Mouse (Mus musculus) large intestine, adult 2 months (tissue): Measurements from ENCODE around the gene Stx18. TPM values are rescaled to one million over a fixed set of nuclear protein-coding genes. Genes with fewer than 3 reads are reported as not detected.
A peak's percentile ranks its signal among the peaks of the same experiment; 100 is the strongest.

Experiments
- DNase-seq: peaks from one replicate; pipeline ENCODE4 v3.0.0-alpha.2; 2012; ENCODE audit warnings: low read depth, low spot score
- WGBS: fragments of 180-500 bp; shearing (Covaris S2); methylation state at CpG from one replicate; pipeline ENCODE4 v1.1.7; 2018; 5-methylcytosine and 5-hydroxymethylcytosine counted together
- polyA plus RNA-seq: library from polyadenylated mRNA; depleted of rRNA; stranded (reverse); fragments of >200 nt; gene quantifications from 2 replicates; pipeline ENCODE4 v1.2.3, GENCODE M21; 2012

Gene Stx18
- polyA plus RNA-seq, 1 experiment = 14.7 TPM

DNA sequence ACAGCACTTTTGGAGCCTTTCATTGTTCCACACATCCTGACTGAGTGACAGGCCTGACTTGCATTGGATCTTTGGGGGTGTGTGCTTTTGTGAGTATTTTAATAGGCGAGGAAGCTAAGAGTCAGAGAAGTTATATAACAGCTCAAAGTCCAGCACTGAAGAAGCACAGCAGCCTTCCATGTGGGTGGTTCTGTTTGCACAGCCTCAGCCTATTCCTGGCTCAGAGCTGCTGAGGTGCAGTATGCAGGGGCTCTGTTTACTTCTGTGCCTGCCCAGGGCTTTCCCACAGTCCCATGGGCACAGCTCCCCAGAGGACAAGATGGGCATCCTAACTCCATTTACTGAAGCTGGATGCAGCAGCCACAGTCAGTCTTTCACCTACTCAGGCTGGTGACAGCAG, 78.5 kb downstream of the Stx18 start:
- peak; percentile 58 for DNase-seq
- 39% methylated on average over 1 of the region's 1 CpGs for WGBS

DNA sequence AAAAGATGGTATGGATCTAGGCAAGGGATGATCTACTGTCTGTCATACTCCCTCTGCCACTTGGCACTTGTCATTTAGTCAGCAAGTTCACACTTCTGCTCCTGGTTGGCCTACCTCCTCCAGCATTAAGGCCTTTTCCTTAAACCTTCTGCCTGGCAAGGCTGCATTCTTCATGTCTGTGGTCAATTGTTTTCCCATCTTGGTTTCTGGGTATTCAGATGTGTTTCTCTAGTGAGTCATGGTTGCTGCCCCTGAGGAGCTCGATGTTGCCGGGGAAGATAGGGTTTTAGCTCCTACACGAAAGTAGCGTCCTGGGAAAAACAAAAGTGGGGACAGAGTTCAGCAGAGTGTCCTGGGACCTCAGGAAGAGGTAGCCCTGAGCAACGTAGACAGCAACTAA, 80.7 kb downstream of the Stx18 start:
- no peak for DNase-seq
- 93% methylated on average over 5 of the region's 5 CpGs for WGBS

DNA sequence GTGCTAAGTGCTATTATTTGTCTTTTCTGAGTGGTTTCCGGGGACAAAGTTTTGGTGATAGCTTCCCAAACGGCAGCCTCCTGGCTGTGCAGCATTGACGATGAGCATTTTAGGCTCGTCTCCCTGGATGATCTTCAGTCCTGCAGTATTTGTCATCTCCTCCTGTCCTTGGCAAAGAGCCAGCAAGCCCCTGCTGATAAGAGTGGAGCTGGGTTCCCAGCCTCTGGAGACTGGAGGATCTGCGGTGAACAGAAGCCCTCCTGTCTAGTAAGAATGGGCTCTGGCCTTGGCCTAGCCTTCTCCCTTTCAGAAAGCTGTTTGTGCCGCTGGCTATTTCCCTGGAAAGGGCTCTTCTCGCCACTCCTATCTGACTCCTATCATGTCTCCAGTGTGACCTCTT, 83.2 kb downstream of the Stx18 start:
- DNase-seq = no peak
- whole genome bisulfite sequencing = 87% methylated on average over 7 of the region's 7 CpGs

DNA sequence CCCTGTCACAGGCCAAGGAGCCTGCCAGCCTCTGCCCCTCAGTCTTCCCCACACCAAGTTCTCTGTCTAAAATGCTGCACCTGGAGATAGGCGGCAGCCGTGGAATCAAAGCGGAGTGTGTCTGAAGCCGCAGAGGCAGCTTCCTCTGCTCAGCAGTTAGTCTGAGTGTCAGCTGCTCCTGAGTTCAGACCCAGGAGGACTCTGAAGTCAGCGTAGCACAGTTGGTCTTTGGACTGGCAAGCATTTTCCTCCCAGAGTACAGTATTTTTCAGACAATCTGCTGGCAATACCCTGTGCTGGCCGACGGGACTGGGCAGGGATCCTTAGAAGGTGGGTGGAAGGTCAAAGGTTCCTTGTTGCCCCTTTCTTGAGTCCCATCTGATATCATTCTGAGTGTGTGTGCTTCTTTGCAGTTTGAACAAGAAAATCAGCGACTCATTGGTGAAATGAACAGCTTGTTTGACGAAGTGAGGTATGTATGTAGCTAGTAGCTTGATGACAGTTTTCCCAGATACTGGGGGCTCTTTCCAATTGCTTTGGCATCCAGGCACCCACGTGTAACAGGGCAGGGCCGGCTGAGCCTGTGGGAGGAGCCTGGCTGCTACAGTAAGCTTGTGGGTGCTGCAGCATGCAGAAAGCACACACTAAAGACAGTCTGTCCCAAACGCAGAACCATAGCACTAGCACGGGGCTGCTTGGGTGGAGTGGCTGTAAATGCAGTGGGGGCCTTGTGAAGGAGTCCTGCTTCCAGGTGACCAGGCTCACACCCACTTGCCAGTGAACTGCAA, 88.2 kb downstream of the Stx18 start:
- 78% methylated on average over 13 of the region's 13 CpGs for WGBS
- no peak for DNase-seq

DNA sequence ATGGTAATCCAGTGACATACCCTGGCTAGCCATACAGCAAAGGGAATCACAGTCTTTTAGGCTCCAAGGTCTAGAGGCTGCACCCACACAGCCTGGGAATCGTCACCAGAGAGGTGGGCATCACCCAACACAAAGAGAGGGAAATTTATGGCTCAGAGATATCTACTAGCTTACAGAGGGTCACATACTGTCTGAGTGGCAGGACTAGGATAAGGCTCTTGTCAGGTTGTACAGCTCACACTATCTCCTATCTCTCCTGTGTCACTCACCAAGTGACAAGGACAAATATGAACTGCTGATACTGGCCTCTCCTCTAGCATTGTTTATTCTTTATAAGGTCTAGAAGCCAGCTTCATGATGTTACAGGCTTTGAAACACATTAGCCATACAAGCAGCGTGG, 90.8 kb downstream of the Stx18 start:
- no peak for DNase-seq
- 95% methylated on average over 2 of the region's 2 CpGs for WGBS

DNA sequence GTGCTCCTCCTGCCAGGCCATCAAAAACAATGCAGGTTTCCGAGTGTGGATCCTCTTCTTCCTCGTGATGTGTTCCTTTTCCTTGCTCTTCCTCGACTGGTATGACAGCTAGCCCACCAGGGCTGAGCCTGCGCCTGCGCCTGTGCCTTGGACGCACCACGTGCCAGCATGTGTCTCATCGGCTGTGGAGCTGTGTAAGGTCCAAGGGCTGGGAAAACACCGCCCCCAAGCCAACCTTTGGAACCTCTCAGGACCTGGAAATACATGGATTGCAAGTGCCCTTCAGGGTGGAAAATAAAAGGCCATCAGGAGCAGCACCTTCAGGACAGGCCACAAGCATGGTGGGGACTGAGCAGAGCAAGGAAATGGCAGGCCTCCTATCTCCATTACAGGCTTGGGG, 97.7 kb downstream of the Stx18 start:
- WGBS = 90% methylated on average over 9 of the region's 9 CpGs
- no peak for DNase-seq

DNA sequence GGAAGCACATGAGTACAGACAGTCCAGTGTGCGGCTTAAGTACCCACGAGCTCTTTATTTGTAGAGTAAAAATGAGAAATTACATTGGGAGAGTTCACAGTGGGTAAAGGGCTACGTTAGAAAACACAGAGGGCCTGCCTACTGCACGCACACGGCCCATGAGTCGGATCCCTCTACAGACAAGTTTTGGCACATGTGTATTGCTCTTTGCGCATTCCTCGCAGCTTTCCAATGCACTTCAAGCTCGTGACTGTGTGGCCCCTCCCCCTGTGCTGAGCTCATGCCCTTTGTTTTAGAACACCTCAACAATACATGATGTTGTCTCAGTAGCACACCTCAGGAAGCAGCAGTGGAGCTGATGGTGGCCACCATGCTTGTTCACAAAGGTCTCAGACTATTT, 98.6 kb downstream of the Stx18 start:
- DNase-seq = no peak
- 81% methylated on average over 9 of the region's 9 CpGs for WGBS

DNA sequence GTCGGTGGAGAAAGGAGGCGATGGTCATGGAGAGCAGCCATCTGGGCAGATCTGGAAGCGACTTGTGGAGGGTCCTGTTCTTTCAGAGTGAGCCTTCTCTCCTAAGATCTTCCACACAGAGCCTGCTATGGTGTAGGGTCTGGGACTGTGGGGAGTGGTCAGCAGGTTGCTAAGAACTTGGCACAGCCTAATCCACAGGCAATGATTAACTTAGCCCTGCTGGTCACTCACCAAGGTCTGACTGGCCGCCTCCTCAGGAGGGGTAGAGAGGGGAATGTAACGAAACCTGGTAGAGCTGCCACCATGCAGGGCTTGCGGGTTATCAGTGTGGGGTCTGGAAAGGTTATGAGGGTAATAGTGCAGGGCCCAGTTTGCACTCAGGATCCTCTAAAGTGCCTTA, 102.4 kb downstream of the Stx18 start:
- WGBS = 66% methylated on average over 6 of the region's 6 CpGs
- DNase-seq = no peak

DNA sequence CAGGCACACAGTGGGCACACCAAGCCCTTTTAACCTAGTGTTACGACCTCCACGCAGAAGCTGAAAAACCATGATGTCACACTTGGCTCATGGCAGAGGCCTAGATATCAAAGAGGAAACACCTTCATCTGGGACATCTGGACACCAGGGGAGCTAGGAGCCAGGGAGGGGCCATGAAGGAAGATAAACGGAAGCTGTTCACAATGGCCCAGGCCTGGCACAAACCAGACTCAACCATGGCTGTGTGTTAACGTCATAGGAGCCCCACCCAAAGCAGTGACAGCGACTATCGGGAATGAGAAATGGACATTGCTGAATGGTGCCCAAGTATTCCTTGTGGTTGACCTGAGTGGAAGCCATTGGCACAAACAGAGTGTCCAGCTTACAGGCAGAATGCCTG, 108.0 kb downstream of the Stx18 start:
- WGBS = 65% methylated on average over 6 of the region's 6 CpGs
- no peak for DNase-seq

DNA sequence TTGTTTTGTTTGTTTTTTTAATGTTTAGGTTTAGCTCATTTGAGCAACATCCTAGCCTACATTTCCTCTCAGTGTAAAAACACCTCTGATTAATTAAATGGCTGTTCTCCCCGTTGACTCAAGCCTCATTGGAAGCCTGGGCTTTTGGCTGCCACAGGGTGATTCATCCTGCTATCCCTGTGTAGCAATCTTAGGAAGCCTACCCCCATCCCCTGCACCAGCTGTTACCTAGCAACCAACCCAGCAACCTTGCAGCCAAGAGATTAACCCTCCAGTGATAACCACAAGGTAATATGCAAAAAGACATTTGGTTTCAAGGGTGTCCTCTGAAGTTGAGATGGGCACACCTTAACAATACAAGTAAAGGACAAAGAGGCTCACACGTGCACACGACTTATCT, 112.7 kb downstream of the Stx18 start:
- DNase-seq = no peak
- 58% methylated on average over 3 of the region's 3 CpGs for WGBS

DNA sequence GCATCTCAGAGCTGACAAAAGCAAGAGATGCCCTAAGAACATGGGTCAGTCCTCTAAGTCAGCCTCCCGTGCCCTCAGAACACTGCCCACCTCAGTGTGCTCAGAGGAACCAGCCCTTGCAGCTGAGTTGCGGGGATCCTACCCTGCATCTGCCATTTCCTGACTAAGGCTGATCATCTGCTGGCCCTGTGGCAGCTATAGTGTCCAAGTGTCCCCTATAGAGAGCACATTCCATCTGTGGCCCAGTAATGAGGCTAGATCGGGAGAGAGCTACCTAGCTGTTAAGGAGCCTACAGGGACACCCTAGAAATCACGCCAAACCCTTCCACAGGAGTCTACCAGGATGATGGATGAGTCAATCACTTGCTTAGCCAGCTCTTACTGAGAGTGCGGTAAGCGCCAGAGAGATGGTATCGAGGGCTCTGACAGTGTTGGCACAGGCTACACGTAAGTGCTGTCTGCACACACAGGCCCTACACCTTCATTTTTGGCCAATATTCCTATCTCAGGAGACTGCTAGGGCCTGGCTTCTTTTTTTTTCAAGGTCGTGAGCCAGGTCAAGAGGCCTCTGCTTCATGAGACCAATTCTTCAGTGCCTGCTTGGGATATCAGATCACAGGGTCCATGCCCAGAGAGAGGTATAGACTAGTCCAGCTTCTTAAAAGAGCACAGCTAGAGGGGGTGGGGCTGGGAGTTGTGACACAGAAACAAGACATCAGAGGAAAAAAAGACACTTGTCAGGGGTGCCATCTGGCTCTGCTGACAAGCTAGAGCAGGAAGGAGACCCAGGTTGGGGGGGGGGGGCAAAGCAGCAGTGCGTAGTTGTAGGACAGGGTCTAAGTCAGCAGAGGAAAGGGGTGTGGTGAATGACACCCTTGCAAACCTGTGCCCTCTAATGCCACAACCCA, 113.9 kb downstream of the Stx18 start:
- no peak for DNase-seq
- 86% methylated on average over 10 of the region's 10 CpGs for WGBS

DNA sequence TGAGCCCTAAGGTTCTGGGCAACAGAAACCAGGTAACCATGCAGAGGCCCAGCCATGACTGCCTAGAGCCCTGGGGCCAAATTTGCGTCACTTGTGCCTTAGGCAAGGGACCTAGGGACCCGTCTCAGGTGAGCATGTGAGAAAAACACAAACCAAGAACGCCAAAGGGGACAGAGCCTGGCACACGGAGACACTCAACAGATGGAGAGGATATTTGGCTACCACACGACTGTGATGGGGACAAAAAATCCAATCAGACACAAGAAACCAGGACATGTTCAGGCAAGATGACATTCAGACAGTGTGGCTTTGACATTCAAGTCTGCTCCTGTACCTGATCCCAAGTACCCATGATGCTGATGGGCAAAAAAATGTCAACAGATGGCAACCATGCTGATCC, 115.1 kb downstream of the Stx18 start:
- no peak for DNase-seq
- WGBS = 86% methylated on average over 5 of the region's 5 CpGs

DNA sequence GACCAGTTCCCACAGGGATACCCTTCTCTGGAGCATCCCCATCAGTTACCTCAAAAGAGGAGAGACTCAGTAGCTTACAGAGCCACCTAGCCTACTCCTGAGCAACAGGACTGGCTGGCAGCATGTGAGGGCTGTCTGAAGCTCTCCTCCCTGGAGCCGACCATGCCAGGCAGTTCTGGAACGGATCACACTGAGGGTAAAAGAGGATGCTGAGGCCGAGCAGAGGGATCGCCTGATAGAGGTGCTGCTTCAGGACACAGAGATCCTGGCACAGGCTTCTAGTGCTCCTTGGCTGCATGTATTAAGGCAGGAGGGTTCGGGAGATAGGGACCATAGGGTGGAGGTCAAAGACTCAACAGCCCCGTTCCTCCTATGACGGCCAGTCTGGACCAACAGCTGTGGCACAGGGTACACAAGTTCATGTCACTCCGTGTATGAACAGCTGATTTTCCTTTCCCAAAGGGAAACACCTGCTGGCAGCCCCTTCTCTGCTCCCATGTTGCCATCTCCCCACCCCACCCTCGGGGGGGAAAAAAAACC, 119.0 kb downstream of the Stx18 start:
- no peak for DNase-seq
- WGBS = 63% methylated on average over 9 of the region's 9 CpGs

DNA sequence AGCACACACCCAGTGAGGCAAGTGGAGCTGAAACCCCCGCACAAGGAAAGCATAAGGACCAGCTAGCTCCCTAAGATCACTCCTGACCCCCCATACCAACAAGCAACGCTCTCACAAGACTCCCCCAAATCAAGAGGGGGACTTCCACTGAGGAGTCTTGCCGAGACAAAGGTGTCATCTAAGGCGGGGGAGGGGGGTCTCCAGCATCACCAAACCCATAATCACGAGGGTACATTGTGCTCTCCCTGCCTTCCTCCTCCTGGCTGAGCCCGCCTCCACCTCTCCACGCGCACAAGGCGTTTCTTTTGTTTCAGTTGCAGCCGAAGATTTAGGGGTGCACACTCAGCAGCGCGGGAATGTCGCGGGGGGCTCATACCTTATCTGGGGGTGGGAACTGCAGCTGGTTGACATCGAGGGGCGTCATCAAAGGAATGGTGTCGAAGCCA, 120.0 kb downstream of the Stx18 start:
- DNase-seq = no peak
- 6% methylated on average over 17 of the region's 17 CpGs for WGBS

DNA sequence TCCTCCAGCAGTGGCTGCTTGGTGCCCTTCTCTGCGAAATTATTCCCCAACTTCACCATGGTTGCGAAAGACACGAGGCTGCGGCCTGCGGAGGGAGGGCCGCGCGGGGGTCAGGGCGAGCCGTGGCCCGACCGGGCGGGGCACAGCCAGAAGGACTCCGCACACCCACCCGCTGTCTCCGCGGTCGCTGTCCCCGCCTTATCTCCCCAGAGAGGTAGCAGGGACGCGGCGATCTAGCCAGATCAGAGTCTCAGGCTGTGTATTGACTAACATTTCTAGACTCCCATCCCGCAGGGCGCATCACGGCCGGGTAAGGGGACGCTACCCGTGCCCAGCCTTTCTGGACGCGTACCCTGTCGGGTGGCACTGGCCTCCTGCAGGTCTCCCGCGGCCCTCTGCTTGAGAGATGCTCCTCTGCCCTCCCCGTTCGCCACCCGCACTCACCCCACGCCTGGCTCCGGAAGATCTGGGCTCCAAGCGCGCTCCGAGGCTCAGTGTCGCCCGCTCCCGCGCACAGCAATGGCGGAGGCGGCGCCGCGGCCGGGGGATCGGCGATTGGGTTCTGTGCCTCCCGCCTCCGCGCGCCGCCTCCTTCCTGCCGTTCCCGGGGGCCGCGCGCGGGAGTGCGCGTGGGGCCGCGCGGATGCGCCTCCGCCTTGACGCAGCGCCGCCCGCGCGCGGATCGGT, 120.5 kb downstream of the Stx18 start:
- DNase-seq = no peak
- under 1% methylated on average over 79 of the region's 79 CpGs for WGBS

DNA sequence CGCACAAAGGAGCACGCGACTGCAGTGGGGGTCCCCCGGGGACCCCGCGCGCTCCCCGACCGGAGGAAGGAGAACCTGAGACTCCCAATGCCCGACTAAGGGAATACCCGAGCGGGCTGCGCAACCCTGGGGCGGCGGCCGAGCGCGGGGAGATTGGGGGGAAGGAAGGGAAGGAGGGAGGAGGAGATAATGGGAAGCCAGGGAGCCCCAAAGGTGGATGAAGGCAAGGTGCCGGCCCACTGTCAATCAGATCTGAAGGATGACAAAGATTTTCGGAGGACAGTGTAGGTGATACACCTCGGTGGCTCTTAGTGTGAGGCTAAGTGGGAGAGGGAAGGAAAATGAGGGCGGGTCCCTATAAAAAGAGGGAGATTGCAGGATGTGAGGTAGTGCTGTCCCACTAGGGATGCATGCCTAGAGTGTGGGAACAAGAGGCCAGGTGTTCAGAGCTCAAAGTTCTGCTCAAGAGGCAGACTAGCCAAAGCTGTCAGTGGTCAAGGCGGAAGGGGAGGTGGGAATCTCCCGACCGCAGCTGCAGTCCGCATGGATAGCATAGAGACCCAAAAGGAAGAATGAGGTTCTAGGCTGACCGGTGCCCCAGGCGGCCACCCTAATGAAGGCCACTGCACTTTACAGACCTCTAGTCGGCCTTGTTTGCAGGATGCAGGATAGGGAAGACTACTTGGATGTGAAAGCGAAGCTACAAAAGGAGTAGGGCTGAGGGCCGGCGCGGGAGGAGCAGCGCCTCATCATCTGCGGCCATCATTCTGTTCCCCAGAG, 121.3 kb downstream of the Stx18 start, which contains the start of gene Nsg1:
Gene Nsg1, minus strand, starts transcription at position 274 of the 780 bp plus-strand sequence.
- 15% methylated on average over 35 of the region's 35 CpGs for WGBS

DNA sequence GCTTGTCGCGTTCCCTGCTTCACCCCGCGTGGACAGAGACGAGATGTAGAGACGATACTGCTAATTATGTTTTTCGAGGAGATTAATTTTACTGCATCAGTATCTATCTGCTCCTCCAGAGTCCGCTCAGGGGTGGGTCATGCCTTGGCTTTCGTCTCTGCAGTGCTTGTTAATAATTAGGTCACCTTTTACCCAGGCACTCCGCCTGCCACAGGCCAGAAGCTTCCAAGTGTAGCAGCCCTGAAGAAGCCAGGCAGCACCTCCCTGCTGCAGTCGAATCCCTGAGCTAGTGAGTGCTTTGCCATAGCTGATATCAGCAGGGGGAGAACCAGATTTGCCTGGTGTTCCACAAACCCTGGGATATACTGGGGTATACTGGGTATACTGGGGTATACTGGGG, 130.0 kb downstream of the Stx18 start:
- WGBS = 64% methylated on average over 11 of the region's 11 CpGs
- DNase-seq = no peak

More for the DNA sequence above, 121.3 kb downstream of the Stx18 start, which contains the start of gene Nsg1:
- DNase-seq = no peak

DNA sequence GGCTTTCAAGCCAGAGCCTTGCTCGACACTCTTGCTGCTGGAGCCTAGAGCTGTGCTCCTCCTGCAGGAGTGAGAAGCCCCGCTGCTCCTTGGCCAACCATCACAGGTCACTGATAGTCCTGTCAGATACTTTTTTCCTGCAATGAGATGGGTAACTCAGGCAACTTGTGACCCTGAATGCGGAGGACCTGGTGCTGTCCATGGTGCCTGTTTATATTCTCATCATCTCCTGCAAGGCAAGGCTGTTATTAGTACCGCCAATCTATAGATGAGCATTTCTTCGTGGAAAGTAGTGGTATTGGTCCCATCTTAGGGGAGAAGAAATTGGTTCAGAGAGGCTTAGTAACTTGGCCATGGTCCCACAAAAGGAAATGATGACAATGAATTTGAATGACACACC, 135.2 kb downstream of the Stx18 start:
- no peak for DNase-seq
- WGBS = 45% methylated on average over 5 of the region's 5 CpGs

DNA sequence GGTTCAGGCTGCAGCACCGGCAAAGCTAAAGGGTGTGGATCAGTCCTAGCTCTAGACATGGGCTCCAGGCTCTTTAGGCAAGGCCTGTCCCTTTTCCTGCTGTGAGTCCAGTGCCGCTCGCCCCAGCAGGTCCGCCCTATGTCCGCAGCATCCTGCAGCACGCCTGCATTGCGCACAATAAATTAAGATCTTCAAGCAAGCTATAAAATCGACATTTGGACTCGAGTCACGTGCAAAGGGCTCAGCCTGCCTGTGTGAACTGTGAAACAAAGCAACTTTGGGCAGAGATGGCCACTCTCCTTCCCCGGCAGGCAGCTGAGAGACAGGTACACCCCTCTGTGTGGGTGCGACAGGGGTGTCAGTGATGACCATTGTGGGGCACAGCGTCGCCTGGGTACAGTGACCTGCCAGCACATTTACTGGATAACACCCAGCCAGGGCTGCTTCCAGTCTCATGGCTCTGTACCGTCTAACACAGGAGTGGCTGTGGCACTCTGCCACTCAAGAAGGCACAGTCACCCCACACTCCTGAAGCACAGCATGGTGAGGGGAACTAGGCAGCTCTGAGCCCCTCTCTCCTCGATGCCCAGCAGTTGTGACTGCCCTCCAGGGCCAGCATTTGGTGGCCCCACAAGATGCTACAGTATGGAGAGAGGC, 135.8 kb downstream of the Stx18 start:
- WGBS = 65% methylated on average over 16 of the region's 16 CpGs
- no peak for DNase-seq
